Mouse (Mus musculus) limb, embryonic 10.5 days (tissue): Measurements from ENCODE around the gene Numa1. TPM values are rescaled to one million over a fixed set of nuclear protein-coding genes. Genes with fewer than 3 reads are reported as not detected.
"Not testable (repeated sequence)": the region's sequence is repeated elsewhere in the genome, so short reads cannot be mapped to it uniquely, and the experiment has no call there.

ENCODE experiments used
- DNase-seq: peaks from one replicate; pipeline ENCODE4 v3.0.0-alpha.2; 2017; ENCODE audit warnings: low spot score
- H3K27ac ChIP-seq: fragments of 300-500 bp; sonication (generic); 2 replicates; pipeline ENCODE4 v1.5.1; 2016; ENCODE audit warnings: mild to moderate bottlenecking
- H3K27me3 ChIP-seq: fragments of 300-500 bp; sonication (generic); 2 replicates; pipeline ENCODE4 v1.6.1; 2016; ENCODE audit warnings: low read depth, mild to moderate bottlenecking; ENCODE audit not compliant: poor library complexity, severe bottlenecking
- H3K36me3 ChIP-seq: fragments of 300-500 bp; sonication (generic); 2 replicates; pipeline ENCODE4 v1.6.1; 2016; ENCODE audit warnings: mild to moderate bottlenecking, moderate library complexity
- H3K4me1 ChIP-seq: fragments of 300-500 bp; sonication (generic); 2 replicates; pipeline ENCODE4 v1.6.1; 2016
- H3K4me3 ChIP-seq: fragments of 300-500 bp; sonication (generic); 2 replicates; pipeline ENCODE4 v1.5.1; 2016; ENCODE audit warnings: mild to moderate bottlenecking, moderate library complexity
- H3K9me3 ChIP-seq: fragments of 300-500 bp; sonication (generic); replicated peaks from 2 replicates; pipeline ENCODE4 v1.6.1; 2016; ENCODE audit warnings: mild to moderate bottlenecking
- WGBS: fragments of 180-500 bp; shearing (Covaris S2); methylation state at CpG from one replicate; pipeline ENCODE4 v1.1.7; 2016; 5-methylcytosine and 5-hydroxymethylcytosine counted together
- polyA plus RNA-seq: library from polyadenylated mRNA; unstranded; fragments of >200 nt; fragmentation: Nextera tagmentation; extraction: Ambion mirVana; gene quantifications from 2 replicates; pipeline ENCODE4 v1.2.1, GENCODE M21; 2016

Numa1 gene
- polyA plus RNA-seq, 1 experiment from 2014 or later: 130 TPM

GRCm38 (mm10) chr7:102000921-102001630 is 67.2 kb downstream of the Numa1 start:
- WGBS: 94% methylated on average over 26 of the region's 26 CpGs
- no peaks in the 10 kb centered on the region for H3K4me1 ChIP-seq
- H3K9me3 ChIP-seq: no peaks in the 10 kb centered on the region
- no peaks in the 10 kb centered on the region for H3K27me3 ChIP-seq
- DNase-seq: no peak
- H3K36me3 ChIP-seq: peaks cover 100% of the 10 kb centered on the region
- no peak overlapping the region for H3K27ac ChIP-seq
- H3K4me3 ChIP-seq: no peak overlapping the region

DNA sequence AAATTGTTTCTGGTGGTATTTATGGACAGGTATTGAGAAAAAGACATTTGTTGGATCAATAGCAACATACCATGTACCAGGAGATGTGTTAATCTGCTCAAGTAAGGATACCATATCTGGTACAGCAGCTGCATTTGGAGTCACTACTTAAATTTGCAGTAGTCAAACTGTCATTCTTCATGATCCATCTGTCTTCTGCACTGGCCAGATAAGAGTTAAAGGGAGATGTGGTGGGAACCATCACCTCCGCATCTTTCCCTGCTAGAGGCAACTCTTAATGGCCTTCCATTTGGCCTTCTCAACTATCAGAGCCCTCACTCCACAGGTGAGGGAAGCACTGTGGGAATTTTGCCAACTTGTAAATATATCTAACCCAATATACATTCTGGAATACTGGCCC is 72.6 kb downstream of the Numa1 start:
- no peak overlapping the region for H3K27ac ChIP-seq
- H3K9me3 ChIP-seq: no peaks in the 10 kb centered on the region
- 94% methylated on average over 1 of the region's 1 CpGs for WGBS
- no peak for DNase-seq
- no peaks in the 10 kb centered on the region for H3K27me3 ChIP-seq
- H3K4me1 ChIP-seq: no peaks in the 10 kb centered on the region
- H3K36me3 ChIP-seq: peaks cover 100% of the 10 kb centered on the region
- no peak overlapping the region for H3K4me3 ChIP-seq

DNA sequence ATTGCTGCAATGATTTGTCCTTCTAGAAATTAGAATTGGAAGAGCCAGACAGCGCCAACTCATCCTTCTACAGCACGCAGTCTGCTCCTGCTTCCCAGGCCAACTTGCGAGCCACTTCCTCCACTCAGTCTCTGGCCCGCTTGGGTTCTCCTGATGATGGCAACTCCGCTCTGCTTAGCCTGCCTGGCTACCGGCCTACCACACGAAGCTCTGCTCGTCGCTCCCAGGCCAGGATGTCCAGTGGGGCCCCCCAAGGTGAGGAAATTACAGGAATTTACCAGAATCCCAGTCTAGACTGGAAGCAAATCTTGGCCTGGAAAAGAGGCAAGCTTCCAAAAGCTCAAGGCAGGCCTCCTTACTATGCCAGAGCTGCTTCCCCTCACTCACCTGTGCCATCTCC is 77.9 kb downstream of the Numa1 start:
- Histone ChIP-seq H3K36me3 (peaks cover 100% of the 10 kb centered on the region), H3K9me3 (no peaks in the 10 kb centered on the region), H3K4me3 (no peak overlapping the region), H3K27ac (no peak overlapping the region), H3K27me3 (no peaks in the 10 kb centered on the region), H3K4me1 (no peaks in the 10 kb centered on the region)
- DNase-seq: no peak
- WGBS: 93% methylated on average over 9 of the region's 9 CpGs

DNA sequence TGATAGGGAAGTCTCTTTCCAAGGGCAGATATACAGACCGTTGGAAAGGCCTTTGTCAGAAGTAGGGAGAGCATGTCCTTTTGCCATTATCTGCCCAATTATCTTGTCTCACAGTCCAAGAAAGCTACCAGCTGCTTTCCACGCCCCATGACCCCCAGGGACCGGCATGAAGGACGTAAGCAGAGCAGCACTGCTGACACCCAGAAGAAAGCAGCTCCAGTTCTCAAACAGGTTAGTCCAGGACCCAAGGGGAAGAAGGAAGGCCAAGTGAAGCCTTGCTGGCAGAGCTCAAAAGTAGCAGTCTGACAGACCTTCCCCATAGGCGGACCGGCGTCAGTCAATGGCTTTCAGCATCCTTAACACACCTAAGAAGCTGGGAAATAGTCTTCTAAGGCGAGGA is 79.5 kb downstream of the Numa1 start:
- H3K4me1 ChIP-seq: no peaks in the 10 kb centered on the region
- no peaks in the 10 kb centered on the region for H3K9me3 ChIP-seq
- no peak overlapping the region for H3K27ac ChIP-seq
- H3K36me3 ChIP-seq: peaks cover 100% of the 10 kb centered on the region
- H3K4me3 ChIP-seq: no peak overlapping the region
- no peaks in the 10 kb centered on the region for H3K27me3 ChIP-seq
- no peak for DNase-seq
- WGBS: 94% methylated on average over 8 of the region's 8 CpGs

- H3K4me1 ChIP-seq: no peaks in the 10 kb centered on the region
- no peaks in the 10 kb centered on the region for H3K9me3 ChIP-seq
- no peak for DNase-seq
- no peak overlapping the region for H3K27ac ChIP-seq
- WGBS: 88% methylated on average over 2 of the region's 2 CpGs
- H3K27me3 ChIP-seq: no peaks in the 10 kb centered on the region
- H3K4me3 ChIP-seq: no peak overlapping the region
- peaks cover 100% of the 10 kb centered on the region for H3K36me3 ChIP-seq
These were observed 81.1 kb downstream of the Numa1 start for GRCm38 (mm10) chr7:102014995-102015394.

DNA sequence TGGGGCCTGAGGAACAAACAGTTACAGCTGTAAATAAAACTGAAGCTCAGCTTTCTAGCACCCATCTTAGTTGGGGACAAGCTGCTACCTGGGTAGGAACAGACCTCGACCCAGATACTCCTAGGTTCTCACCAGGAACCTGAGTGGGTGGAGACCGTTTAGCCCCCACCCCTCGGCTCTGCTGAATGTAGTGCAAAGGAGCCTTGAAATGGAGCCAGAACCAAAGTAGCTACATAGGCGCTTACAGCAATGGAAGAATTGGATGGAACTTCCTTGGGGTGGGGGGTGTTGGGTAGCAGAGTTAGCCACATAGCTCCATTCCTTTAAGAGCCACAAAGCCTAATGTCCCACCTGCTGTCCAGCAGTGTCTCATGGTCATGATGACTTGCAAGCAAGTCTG is 83.0 kb downstream of the Numa1 start:
- Histone ChIP-seq H3K4me3 (no peak overlapping the region), H3K4me1 (no peaks in the 10 kb centered on the region), H3K9me3 (no peaks in the 10 kb centered on the region), H3K27me3 (no peaks in the 10 kb centered on the region), H3K36me3 (peaks cover 99% of the 10 kb centered on the region), H3K27ac (no peak overlapping the region)
- no peak for DNase-seq
- WGBS: 88% methylated on average over 4 of the region's 4 CpGs

- Histone ChIP-seq H3K27me3 (no peaks in the 10 kb centered on the region), H3K27ac (no peak overlapping the region), H3K4me1 (no peaks in the 10 kb centered on the region), H3K9me3 (no peaks in the 10 kb centered on the region), H3K4me3 (no peak overlapping the region), H3K36me3 (peaks cover 99% of the 10 kb centered on the region)
- no peak for DNase-seq
- WGBS: 87% methylated on average over 5 of the region's 5 CpGs
These were observed 83.5 kb downstream of the Numa1 start for GRCm38 (mm10) chr7:102017452-102017851.

DNA sequence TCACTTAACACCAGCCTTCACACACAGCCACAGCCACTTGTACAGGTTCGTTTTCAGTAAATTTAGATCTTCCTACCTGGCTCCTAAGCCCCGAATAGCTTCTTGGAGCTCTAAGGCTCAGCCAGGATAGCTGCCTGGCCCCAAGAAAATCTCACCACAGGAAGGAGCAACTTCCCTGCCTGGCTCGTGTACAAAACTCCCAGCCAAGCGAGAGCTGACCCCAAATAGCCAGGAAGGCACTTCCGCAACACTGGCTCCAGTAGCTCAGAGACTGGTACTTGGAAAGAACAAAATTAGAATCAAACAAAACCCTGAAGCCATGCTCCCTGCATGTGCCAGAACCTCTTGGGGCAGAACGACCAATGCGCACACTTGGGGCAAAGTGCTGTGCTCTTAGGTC is 84.1 kb downstream of the Numa1 start:
- Histone ChIP-seq H3K27ac (no peak overlapping the region), H3K27me3 (no peaks in the 10 kb centered on the region), H3K4me3 (no peak overlapping the region), H3K4me1 (no peaks in the 10 kb centered on the region), H3K9me3 (no peaks in the 10 kb centered on the region), H3K36me3 (peaks cover 99% of the 10 kb centered on the region)
- 85% methylated on average over 7 of the region's 7 CpGs for WGBS
- DNase-seq: no peak

GRCm38 (mm10) chr7:102018590-102018989 is 84.7 kb downstream of the Numa1 start, which contains the start of gene Il18bp:
Il18bp (minus strand) TSS chr7:102018690.
- Histone ChIP-seq H3K27ac (no peak within 1 kb of the TSS), H3K4me3 (no peak within 1 kb of the TSS), H3K27me3 (no peaks in the 10 kb centered on the region), H3K36me3 (peaks cover 99% of the 10 kb centered on the region), H3K9me3 (no peaks in the 10 kb centered on the region), H3K4me1 (no peaks in the 10 kb centered on the region)
- no peak for DNase-seq
- WGBS: 91% methylated on average over 3 of the region's 3 CpGs

GRCm38 (mm10) chr7:102019362-102019761 is 85.5 kb downstream of the Numa1 start:
- no peaks in the 10 kb centered on the region for H3K4me1 ChIP-seq
- 85% methylated on average over 3 of the region's 3 CpGs for WGBS
- H3K9me3 ChIP-seq: no peaks in the 10 kb centered on the region
- peaks cover 99% of the 10 kb centered on the region for H3K36me3 ChIP-seq
- DNase-seq: no peak
- H3K27ac ChIP-seq: no peak overlapping the region
- H3K27me3 ChIP-seq: no peaks in the 10 kb centered on the region
- H3K4me3 ChIP-seq: no peak overlapping the region

GRCm38 (mm10) chr7:102020934-102021333 is 87.0 kb downstream of the Numa1 start:
- H3K27me3 ChIP-seq: not testable (repeated sequence)
- 96% methylated on average over 2 of the region's 2 CpGs for WGBS

GRCm38 (mm10) chr7:102023821-102024220 is 89.9 kb downstream of the Numa1 start:
- Histone ChIP-seq H3K9me3 (no peaks in the 10 kb centered on the region), H3K4me1 (no peaks in the 10 kb centered on the region), H3K27ac (no peak overlapping the region), H3K36me3 (peaks cover 94% of the 10 kb centered on the region), H3K27me3 (no peaks in the 10 kb centered on the region), H3K4me3 (no peak overlapping the region)
- 96% methylated on average over 9 of the region's 9 CpGs for WGBS
- DNase-seq: no peak

More at GRCm38 (mm10) chr7:102020934-102021333, 87.0 kb downstream of the Numa1 start:
- not testable (repeated sequence) for H3K4me3 ChIP-seq, H3K27ac ChIP-seq, H3K4me1 ChIP-seq, DNase-seq, H3K9me3 ChIP-seq
- peaks cover 98% of the 10 kb centered on the region for H3K36me3 ChIP-seq

GRCm38 (mm10) chr7:102025187-102026119 is 91.5 kb downstream of the Numa1 start:
- DNase-seq: no peak
- Histone ChIP-seq H3K27me3 (no peaks in the 10 kb centered on the region), H3K27ac (no peak overlapping the region), H3K4me3 (no peak overlapping the region), H3K9me3 (no peaks in the 10 kb centered on the region), H3K4me1 (no peaks in the 10 kb centered on the region), H3K36me3 (peaks cover 92% of the 10 kb centered on the region)
- WGBS: 79% methylated on average over 2 of the region's 2 CpGs
